Mouse (Mus musculus) liver, adult 2 months (tissue): ENCODE measurements at regions not wholly inside any gene's neighbourhood (a gene's known extent, or its start where the extent isn't known, plus 50 kb on each side); places are given as distances from the start of the nearest gene placed in this dataset.

Source experiments
- CTCF ChIP-seq: fragments of 200-500 bp; IDR thresholded peaks from 2 replicates; pipeline ENCODE4 v1.5.1; 2011; ENCODE audit warnings: low read depth, low read length, control low read depth
- POLR2A ChIP-seq: fragments of 200-500 bp; IDR thresholded peaks from 2 replicates; pipeline ENCODE4 v1.6.1; 2011; ENCODE audit warnings: low read length, control low read depth; ENCODE audit not compliant: insufficient read depth; ENCODE audit errors: extremely low read depth

DNA sequence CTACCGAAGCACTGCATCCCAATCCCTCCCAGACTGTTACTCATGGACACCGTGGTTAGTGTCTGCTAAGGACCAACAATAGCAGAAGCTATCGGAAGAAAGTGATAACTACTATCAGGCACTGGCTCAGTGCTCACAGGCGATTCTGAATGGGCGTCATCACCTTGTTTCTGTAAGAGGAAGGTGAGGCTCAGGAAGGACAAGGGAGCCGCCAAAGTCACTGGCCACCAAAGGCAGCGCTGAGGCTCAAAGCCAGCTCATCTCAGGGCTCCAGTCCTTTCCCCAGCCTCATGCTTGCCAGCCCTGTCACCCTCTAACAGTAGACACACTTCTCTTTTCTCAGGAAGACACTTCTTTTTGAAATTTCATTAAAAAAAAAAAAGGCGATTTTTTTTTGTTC is 270.4 kb downstream of the Rngtt start:
- TF ChIP-seq POLR2A (no peak), CTCF (no peak)
